21 mouse cellular contexts compared by ENCODE assay signal in genomic region chr1:163360796-163361195, GRCm38 (mm10). TPM values are rescaled to one million over a fixed set of nuclear protein-coding genes. Genes with fewer than 3 reads are reported as not detected.
DNase-seq lines count a peak whose midpoint lies in the region; ATAC-seq and TF ChIP-seq lines count a peak whose summit lies in the region.
"Had no signal": no experiment of that assay in that cellular context is flagged by ENCODE, and none has a peak within 500 bp of the region (broad histone marks: within the 10 kb centered on the region; RNA-seq: fewer than 3 reads in every experiment).

No protein-coding gene starts in this region.

- peak overlapping the region; percentile 45 for H3K4me2 ChIP-seq in heart, embryonic 13.5 days
- no peak overlapping the region for H3K4me2 ChIP-seq in stomach, embryonic 15.5 days
- H3K4me2 ChIP-seq in stomach, postnatal 0 days (replicated peaks; ENCODE audit: low read depth), result no peak overlapping the region
- peak overlapping the region; percentile 16; the same call in 1 of the 2 replicates for H3K4me2 ChIP-seq in limb, embryonic 11.5 days (ENCODE audit: low read depth, severe bottlenecking)
- H3K4me2 ChIP-seq: forebrain, embryonic 12.5 days; midbrain, embryonic 11.5 days had no signal

- intact Hi-C loops in heart, postnatal 36 days (cut with DNase I), result no loop called here

- peak overlapping the region; percentile 56 for H3K27ac ChIP-seq in heart, embryonic 13.5 days (replicated peaks)
- H3K27ac ChIP-seq in stomach, embryonic 15.5 days, result peak overlapping the region; percentile 44; the same call in 1 of the 2 replicates
- no peak overlapping the region for H3K27ac ChIP-seq in stomach, postnatal 0 days (replicated peaks)
- no peak overlapping the region for H3K27ac ChIP-seq in limb, embryonic 11.5 days (replicated peaks; ENCODE audit: low read depth, low read length)
- H3K27ac ChIP-seq: forebrain, embryonic 12.5 days; macrophage had no signal

- no peak overlapping the region for H3K9ac ChIP-seq in heart, embryonic 13.5 days
- no peak overlapping the region for H3K9ac ChIP-seq in stomach, embryonic 15.5 days
- H3K9ac ChIP-seq in stomach, postnatal 0 days (ENCODE audit: low read length), result no peak overlapping the region
- H3K9ac ChIP-seq in limb, embryonic 11.5 days (ENCODE audit: low read length), result no peak overlapping the region
- H3K9ac ChIP-seq: forebrain, embryonic 12.5 days; liver, postnatal 0 days had no signal

- TF ChIP-seq CTCF in stomach, postnatal 0 days (IDR thresholded peaks at IDR 0.05; ENCODE audit: low read depth), result no peak

- WGBS in heart, embryonic 13.5 days, result 21% methylated on average over 6 of the region's 6 CpGs
- WGBS in stomach, embryonic 15.5 days, result 33% methylated on average over 6 of the region's 6 CpGs
- WGBS in stomach, postnatal 0 days, result 44% methylated on average over 6 of the region's 6 CpGs
- WGBS in limb, embryonic 11.5 days, result 19% methylated on average over 6 of the region's 6 CpGs

- peaks cover 34% of the 10 kb centered on the region for H3K4me1 ChIP-seq in heart, embryonic 13.5 days
- no peaks in the 10 kb centered on the region for H3K4me1 ChIP-seq in stomach, embryonic 15.5 days
- H3K4me1 ChIP-seq in stomach, postnatal 0 days (replicated peaks; ENCODE audit: control insufficient read depth, insufficient read depth), result no peaks in the 10 kb centered on the region
- peaks cover 22% of the 10 kb centered on the region for H3K4me1 ChIP-seq in limb, embryonic 11.5 days (ENCODE audit: control insufficient read depth, insufficient read depth, low read length)
- H3K4me1 ChIP-seq: forebrain, embryonic 12.5 days had no signal

- no peaks in the 10 kb centered on the region for H3K27me3 ChIP-seq in heart, embryonic 13.5 days (replicated peaks)
- H3K27me3 ChIP-seq in stomach, embryonic 15.5 days (replicated peaks), result no peaks in the 10 kb centered on the region
- no peaks in the 10 kb centered on the region for H3K27me3 ChIP-seq in stomach, postnatal 0 days (ENCODE audit: control insufficient read depth, insufficient read depth, low read length)
- H3K27me3 ChIP-seq in limb, embryonic 11.5 days (ENCODE audit: control insufficient read depth, insufficient read depth, low read length), result no peaks in the 10 kb centered on the region
- H3K27me3 ChIP-seq: forebrain, embryonic 12.5 days had no signal

- no peaks in the 10 kb centered on the region for H3K9me3 ChIP-seq in heart, embryonic 13.5 days
- H3K9me3 ChIP-seq in stomach, embryonic 15.5 days, result no peaks in the 10 kb centered on the region
- no peaks in the 10 kb centered on the region for H3K9me3 ChIP-seq in stomach, postnatal 0 days (ENCODE audit: control insufficient read depth, low read length)
- H3K9me3 ChIP-seq in limb, embryonic 11.5 days (ENCODE audit: control insufficient read depth, low read length), result no peaks in the 10 kb centered on the region
- H3K9me3 ChIP-seq: forebrain, embryonic 12.5 days had no signal

- H3K4me3 ChIP-seq in heart, embryonic 13.5 days, result no peak overlapping the region
- H3K4me3 ChIP-seq in stomach, embryonic 15.5 days (replicated peaks), result no peak overlapping the region
- H3K4me3 ChIP-seq in stomach, postnatal 0 days (ENCODE audit: low read depth, low read length), result no peak overlapping the region
- H3K4me3 ChIP-seq in limb, embryonic 11.5 days (ENCODE audit: low read depth, low read length), result no peak overlapping the region
- H3K4me3 ChIP-seq: forebrain, embryonic 12.5 days had no signal

- no peaks in the 10 kb centered on the region for H3K36me3 ChIP-seq in heart, embryonic 13.5 days
- no peaks in the 10 kb centered on the region for H3K36me3 ChIP-seq in stomach, embryonic 15.5 days
- no peaks in the 10 kb centered on the region for H3K36me3 ChIP-seq in stomach, postnatal 0 days (ENCODE audit: control insufficient read depth, insufficient read depth, low read length)
- no peaks in the 10 kb centered on the region for H3K36me3 ChIP-seq in limb, embryonic 11.5 days (ENCODE audit: control insufficient read depth, insufficient read depth, low read length)
- H3K36me3 ChIP-seq: forebrain, embryonic 12.5 days had no signal

- no peak for DNase-seq in heart, postnatal 36 days
- no peak for DNase-seq in stomach, postnatal 0 days (ENCODE audit: low spot score)
- no peak for DNase-seq in limb, embryonic 11.5 days (ENCODE audit: low spot score)
- DNase-seq in gastrocnemius, adult 18-20 months (ENCODE audit: low spot score), result no peak
- DNase-seq: adrenal gland, postnatal 25 days; B cell, adult 2 months; cerebellum, adult 8-10 months; gastrocnemius, postnatal 36 days; kidney, adult 9 months; kidney, postnatal 4 days; left cerebral cortex, postnatal 4 days; liver, postnatal 0 days; right cerebral cortex, postnatal 14 days; thymus, postnatal 4 days had no signal

- no peak for TF ChIP-seq EP300 in stomach, postnatal 0 days (optimal IDR thresholded peaks at IDR 0.05)

- no peak for ATAC-seq in heart, embryonic 13.5 days (ENCODE audit: extremely low read depth, insufficient number of reproducible peaks, low FRiP score, low TSS enrichment)
- ATAC-seq in stomach, embryonic 15.5 days (ENCODE audit: insufficient read depth, low FRiP score, low read depth), result no peak
- no peak for ATAC-seq in stomach, postnatal 0 days (ENCODE audit: low FRiP score, low TSS enrichment)
- no peak for ATAC-seq in limb, embryonic 11.5 days (ENCODE audit: insufficient number of reproducible peaks, low FRiP score, low TSS enrichment, low read depth)
- ATAC-seq in activated CD4-positive, CD25-positive, alpha-beta regulatory T cell, adult 4 months, result no peak
- ATAC-seq: liver, postnatal 0 days had no signal

RNA-seq across cellular contexts. Expression of gene Gorab, which starts 42.7 kb away (rescaled TPM):
- 9.5 and 10.8 TPM in 2 replicates for polyA plus RNA-seq in heart, embryonic 13.5 days (2015; fragmentation: Nextera tagmentation; extraction: Ambion mirVana)
- total RNA-seq in heart, postnatal 36 days (2021), result 1 to 10 TPM; 2.9 to 3.0 TPM
- 17.3 and 19.7 TPM in 2 replicates for polyA plus RNA-seq in stomach, embryonic 15.5 days (2015; fragmentation: Nextera tagmentation; extraction: Ambion mirVana)
- polyA plus RNA-seq in stomach, postnatal 0 days (2015; fragmentation: Nextera tagmentation; extraction: Ambion mirVana), result 9.7 and 10.4 TPM in 2 replicates
- 33.7 and 36.7 TPM in 2 replicates for polyA plus RNA-seq in limb, embryonic 11.5 days (2014; fragmentation: Nextera tagmentation; extraction: Ambion mirVana)
- 1 to 10 TPM; 2.2 to 2.4 TPM for total RNA-seq in gastrocnemius, adult 18-20 months (2021)
- polyA plus RNA-seq in activated CD4-positive, CD25-positive, alpha-beta regulatory T cell, adult 4 months (2017; shearing (Covaris generic)), result 1 to 10 TPM; 8.3 TPM

RNA-seq across cellular contexts. Expression of gene Prrx1, which starts 47.3 kb away (rescaled TPM):
- 6.4 and 8.2 TPM in 2 replicates for polyA plus RNA-seq in heart, embryonic 13.5 days (2015; fragmentation: Nextera tagmentation; extraction: Ambion mirVana)
- 10 to 100 TPM; 33.6 to 34.3 TPM for total RNA-seq in heart, postnatal 36 days (2021)
- 6.4 and 6.9 TPM in 2 replicates for polyA plus RNA-seq in stomach, embryonic 15.5 days (2015; fragmentation: Nextera tagmentation; extraction: Ambion mirVana)
- polyA plus RNA-seq in stomach, postnatal 0 days (2015; fragmentation: Nextera tagmentation; extraction: Ambion mirVana), result 2.7 and 2.8 TPM in 2 replicates
- polyA plus RNA-seq in limb, embryonic 11.5 days (2014; fragmentation: Nextera tagmentation; extraction: Ambion mirVana), result 193 and 199 TPM in 2 replicates
- total RNA-seq in gastrocnemius, adult 18-20 months (2021), result 10 to 100 TPM; 43.6 to 51.3 TPM
- polyA plus RNA-seq in activated CD4-positive, CD25-positive, alpha-beta regulatory T cell, adult 4 months (2017; shearing (Covaris generic)), result under 1 TPM in 1 of 2 experiments, not detected in 1; 0.17 TPM
- total RNA-seq: common myeloid progenitor, adult 5-6 weeks had no signal

Comparison
In these comparisons a context has a peak if more than half of its experiments do, and no peak if none do; other contexts are left out.
1. H3K27ac ChIP-seq: peak in heart, embryonic 13.5 days (single experiment) and stomach, embryonic 15.5 days (single experiment); none in stomach, postnatal 0 days (single experiment) and limb, embryonic 11.5 days (single experiment).
2. H3K4me2 ChIP-seq: peak in heart, embryonic 13.5 days (single experiment) and limb, embryonic 11.5 days (single experiment); none in stomach, embryonic 15.5 days (single experiment) and stomach, postnatal 0 days (single experiment).
3. RNA of gene Prrx1, which starts 47.3 kb away (polyA plus RNA-seq): 193 to 199 TPM in limb, embryonic 11.5 days; 6.4 to 8.2 TPM in heart, embryonic 13.5 days, 6.4 to 6.9 TPM in stomach, embryonic 15.5 days, 2.7 to 2.8 TPM in stomach, postnatal 0 days and 0.17 TPM in activated CD4-positive, CD25-positive, alpha-beta regulatory T cell, adult 4 months; every median in the first group is over 10 times any median in the second.